Comparison of ENCODE assay signal across 8 mouse cellular contexts in genomic region chr11:120216540-120217324, GRCm38 (mm10). TPM values are rescaled to one million over a fixed set of nuclear protein-coding genes. Genes with fewer than 3 reads are reported as not detected.
DNase-seq lines count a peak whose midpoint lies in the region; ATAC-seq and TF ChIP-seq lines count a peak whose summit lies in the region.

No protein-coding gene starts in this region.

- peak; percentile 96 for DNase-seq in brain, embryonic 14.5 days (ENCODE audit: low read depth)
- peak; percentile 88 for DNase-seq in embryonic facial prominence, embryonic 14.5 days (ENCODE audit: low spot score)
- peak; percentile 76 for DNase-seq in intestine, embryonic 14.5 days (ENCODE audit: low spot score)
- DNase-seq in liver, postnatal 0 days = no peak
- DNase-seq in stomach, postnatal 0 days (ENCODE audit: low spot score) = no peak
- no peak for DNase-seq in left cerebral cortex, postnatal 36 days (ENCODE audit: low spot score in 2 of 2)
- DNase-seq in right cerebral cortex, postnatal 4 days = no peak
- no peak for DNase-seq in right cerebral cortex, postnatal 14 days

- H3K9ac ChIP-seq in embryonic facial prominence, embryonic 14.5 days (ENCODE audit: low read depth, low read length) = peak overlapping the region; percentile 48
- peak overlapping the region; percentile 16; the same call in 1 of the 2 replicates for H3K9ac ChIP-seq in intestine, embryonic 14.5 days (ENCODE audit: low read length)
- H3K9ac ChIP-seq in liver, postnatal 0 days (replicated peaks) = no peak overlapping the region
- H3K9ac ChIP-seq in stomach, postnatal 0 days (ENCODE audit: low read length) = no peak overlapping the region

- peak overlapping the region; percentile 80 for H3K27ac ChIP-seq in embryonic facial prominence, embryonic 14.5 days (replicated peaks; ENCODE audit: low read depth, low read length)
- peak overlapping the region; percentile 85 for H3K27ac ChIP-seq in intestine, embryonic 14.5 days (ENCODE audit: low read depth)
- H3K27ac ChIP-seq in liver, postnatal 0 days (ENCODE audit: low read depth) = peak overlapping the region; percentile 71
- H3K27ac ChIP-seq in stomach, postnatal 0 days (replicated peaks) = peak overlapping the region; percentile 37; the same call in 1 of the 2 replicates

- ATAC-seq in embryonic facial prominence, embryonic 14.5 days (ENCODE audit: low read depth) = peak; percentile 74
- ATAC-seq in intestine, embryonic 14.5 days (replicated peaks; ENCODE audit: low FRiP score, low TSS enrichment, low read depth) = peak; percentile 37
- peak; percentile 46 for ATAC-seq in liver, postnatal 0 days
- ATAC-seq in stomach, postnatal 0 days (ENCODE audit: low FRiP score, low TSS enrichment) = peak; percentile 52

- TF ChIP-seq CTCF in brain, embryonic 14.5 days (IDR thresholded peaks at IDR 0.05; ENCODE audit: borderline replicate concordance, extremely low read depth, insufficient read depth, insufficient read length) = no peak
- no peak for TF ChIP-seq CTCF in liver, postnatal 0 days (IDR thresholded peaks at IDR 0.05; ENCODE audit: low read depth)
- no peak for TF ChIP-seq CTCF in stomach, postnatal 0 days (IDR thresholded peaks at IDR 0.05; ENCODE audit: low read depth)

- no peak overlapping the region for H3K4me2 ChIP-seq in embryonic facial prominence, embryonic 14.5 days (ENCODE audit: low read depth, low read length)
- peak overlapping the region; percentile 15; the same call in 1 of the 2 replicates for H3K4me2 ChIP-seq in intestine, embryonic 14.5 days (ENCODE audit: low read length)
- H3K4me2 ChIP-seq in liver, postnatal 0 days (ENCODE audit: low read depth, low read length) = no peak overlapping the region
- no peak overlapping the region for H3K4me2 ChIP-seq in stomach, postnatal 0 days (replicated peaks; ENCODE audit: low read depth)

- peak; percentile 68; the same call in 1 of the 2 replicates for TF ChIP-seq POLR2A in brain, embryonic 14.5 days (IDR thresholded peaks at IDR 0.05; ENCODE audit: borderline replicate concordance, extremely low read depth, insufficient read depth, insufficient read length, poor library complexity, severe bottlenecking)

- peaks cover 6% of the 10 kb centered on the region for H3K9me3 ChIP-seq in embryonic facial prominence, embryonic 14.5 days (ENCODE audit: control insufficient read depth, low read length)
- peaks cover 6% of the 10 kb centered on the region; the same call in 1 of the 2 replicates for H3K9me3 ChIP-seq in intestine, embryonic 14.5 days (ENCODE audit: control insufficient read depth, low read length)
- 0 out of 2 replicates have a peak, but pooled peaks cover 2% of the 10 kb centered on the region for H3K9me3 ChIP-seq in liver, postnatal 0 days (ENCODE audit: low read length)
- H3K9me3 ChIP-seq in stomach, postnatal 0 days (ENCODE audit: control insufficient read depth, low read length) = no peaks in the 10 kb centered on the region

- peaks cover 22% of the 10 kb centered on the region for H3K4me1 ChIP-seq in embryonic facial prominence, embryonic 14.5 days (ENCODE audit: control insufficient read depth, insufficient read depth, low read length)
- H3K4me1 ChIP-seq in intestine, embryonic 14.5 days (replicated peaks; ENCODE audit: control insufficient read depth, insufficient read depth, low read length) = peaks cover 45% of the 10 kb centered on the region
- H3K4me1 ChIP-seq in liver, postnatal 0 days (ENCODE audit: insufficient read depth) = peaks cover 24% of the 10 kb centered on the region
- 0 out of 2 replicates have a peak, but pooled peaks cover 7% of the 10 kb centered on the region for H3K4me1 ChIP-seq in stomach, postnatal 0 days (replicated peaks; ENCODE audit: control insufficient read depth, insufficient read depth)

- intact Hi-C loops in left cerebral cortex, postnatal 36 days (cut with DNase I) = no loop called here

- 21% methylated on average over 11 of the region's 11 CpGs for WGBS in embryonic facial prominence, embryonic 14.5 days
- WGBS in intestine, embryonic 14.5 days = 17% methylated on average over 11 of the region's 11 CpGs
- WGBS in liver, postnatal 0 days (ENCODE audit: insufficient replicate concordance) = 26% methylated on average over 11 of the region's 11 CpGs
- 31% methylated on average over 11 of the region's 11 CpGs for WGBS in stomach, postnatal 0 days

- no peaks in the 10 kb centered on the region for H3K27me3 ChIP-seq in embryonic facial prominence, embryonic 14.5 days (replicated peaks; ENCODE audit: control insufficient read depth, insufficient read depth, low read length)
- H3K27me3 ChIP-seq in intestine, embryonic 14.5 days (replicated peaks; ENCODE audit: control insufficient read depth, insufficient read depth, low read length) = no peaks in the 10 kb centered on the region
- no peaks in the 10 kb centered on the region for H3K27me3 ChIP-seq in liver, postnatal 0 days (ENCODE audit: insufficient read depth, low read length)
- H3K27me3 ChIP-seq in stomach, postnatal 0 days (ENCODE audit: control insufficient read depth, insufficient read depth, low read length) = no peaks in the 10 kb centered on the region

- no peak overlapping the region for H3K4me3 ChIP-seq in embryonic facial prominence, embryonic 14.5 days (ENCODE audit: low read depth, low read length)
- no peak overlapping the region for H3K4me3 ChIP-seq in intestine, embryonic 14.5 days (ENCODE audit: low read depth, low read length)
- H3K4me3 ChIP-seq in liver, postnatal 0 days (ENCODE audit: low read depth, low read length) = no peak overlapping the region
- no peak overlapping the region for H3K4me3 ChIP-seq in stomach, postnatal 0 days (ENCODE audit: low read depth, low read length)

- TF ChIP-seq EP300 in liver, postnatal 0 days (IDR thresholded peaks at IDR 0.05; ENCODE audit: low read depth) = no peak
- no peak for TF ChIP-seq EP300 in stomach, postnatal 0 days (optimal IDR thresholded peaks at IDR 0.05)

- H3K36me3 ChIP-seq in embryonic facial prominence, embryonic 14.5 days (ENCODE audit: control insufficient read depth, insufficient read depth, low read length) = no peaks in the 10 kb centered on the region
- H3K36me3 ChIP-seq in intestine, embryonic 14.5 days (ENCODE audit: control insufficient read depth, insufficient read depth, low read length) = no peaks in the 10 kb centered on the region
- no peaks in the 10 kb centered on the region for H3K36me3 ChIP-seq in liver, postnatal 0 days (replicated peaks; ENCODE audit: insufficient read depth, low read length)
- no peaks in the 10 kb centered on the region for H3K36me3 ChIP-seq in stomach, postnatal 0 days (ENCODE audit: control insufficient read depth, insufficient read depth, low read length)

RNA-seq across cellular contexts. Expression of gene Bahcc1, which starts 16.0 kb away (rescaled TPM):
- 29.0 and 47.0 TPM in 2 replicates for polyA plus RNA-seq in brain, embryonic 14.5 days (2012; rRNA removed)
- 11.1 and 12.0 TPM in 2 replicates for polyA plus RNA-seq in embryonic facial prominence, embryonic 14.5 days (2014; fragmentation: Nextera tagmentation; extraction: Ambion mirVana)
- polyA plus RNA-seq in intestine, embryonic 14.5 days (2014; fragmentation: Nextera tagmentation; extraction: Ambion mirVana) = 12.1 and 12.7 TPM in 2 replicates
- polyA plus RNA-seq in liver, postnatal 0 days (2015; fragmentation: Nextera tagmentation; extraction: Ambion mirVana) = 1.1 and 1.2 TPM in 2 replicates
- polyA plus RNA-seq in stomach, postnatal 0 days (2015; fragmentation: Nextera tagmentation; extraction: Ambion mirVana) = 2.7 and 2.9 TPM in 2 replicates
- 10 to 100 TPM; 15.3 to 20.9 TPM for total RNA-seq in left cerebral cortex, postnatal 36 days (2021)

Comparison
In these comparisons a context has a peak if more than half of its experiments do, and no peak if none do; other contexts are left out.
1. DNase-seq: peak in brain, embryonic 14.5 days (single experiment), embryonic facial prominence, embryonic 14.5 days (single experiment) and intestine, embryonic 14.5 days (single experiment); none in liver, postnatal 0 days (single experiment), stomach, postnatal 0 days (single experiment), left cerebral cortex, postnatal 36 days (0 of 2), right cerebral cortex, postnatal 4 days (single experiment) and right cerebral cortex, postnatal 14 days (single experiment).
2. H3K9ac ChIP-seq: peak in embryonic facial prominence, embryonic 14.5 days (single experiment) and intestine, embryonic 14.5 days (single experiment); none in liver, postnatal 0 days (single experiment) and stomach, postnatal 0 days (single experiment).
3. Peak in every context shown above with its lines, with median percentiles within 50 percentile points of each other: ATAC-seq and H3K27ac ChIP-seq.